Mouse (Mus musculus): ENCODE measurements at regions not wholly inside any gene's neighbourhood (a gene's known extent, or its start where the extent isn't known, plus 50 kb on each side); places are given as distances from the start of the nearest gene placed in this dataset.

DNA sequence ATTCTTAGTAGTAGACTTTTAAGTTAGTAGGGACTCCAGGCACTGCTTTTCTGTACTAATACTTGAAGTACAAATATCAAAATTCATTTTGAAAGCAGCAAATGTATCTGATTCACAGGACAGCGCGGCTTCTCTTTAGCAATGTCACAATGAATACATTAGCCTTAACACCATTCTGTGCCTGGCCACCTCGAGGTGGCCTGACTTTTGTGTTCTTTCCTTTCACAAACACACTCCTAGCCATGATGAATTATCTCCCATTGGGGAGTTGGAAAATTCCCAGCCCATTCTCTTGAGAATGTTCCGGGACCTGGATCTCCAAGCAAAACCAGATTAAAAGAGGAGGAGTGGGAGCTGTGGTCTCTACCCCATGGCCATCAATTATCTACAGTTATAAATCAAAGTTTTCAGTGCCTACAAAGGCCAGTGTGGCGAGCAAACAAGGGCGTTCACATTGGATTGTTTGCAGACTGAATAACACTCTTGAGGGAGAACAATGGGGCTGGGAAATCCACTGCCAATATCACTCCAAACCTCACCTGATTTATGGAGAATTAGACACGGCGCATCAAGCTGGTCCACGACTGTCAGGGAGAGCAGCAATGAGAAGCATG, 82.7 kb upstream of the Rarb start:
- DNase-seq: no peak

DNA sequence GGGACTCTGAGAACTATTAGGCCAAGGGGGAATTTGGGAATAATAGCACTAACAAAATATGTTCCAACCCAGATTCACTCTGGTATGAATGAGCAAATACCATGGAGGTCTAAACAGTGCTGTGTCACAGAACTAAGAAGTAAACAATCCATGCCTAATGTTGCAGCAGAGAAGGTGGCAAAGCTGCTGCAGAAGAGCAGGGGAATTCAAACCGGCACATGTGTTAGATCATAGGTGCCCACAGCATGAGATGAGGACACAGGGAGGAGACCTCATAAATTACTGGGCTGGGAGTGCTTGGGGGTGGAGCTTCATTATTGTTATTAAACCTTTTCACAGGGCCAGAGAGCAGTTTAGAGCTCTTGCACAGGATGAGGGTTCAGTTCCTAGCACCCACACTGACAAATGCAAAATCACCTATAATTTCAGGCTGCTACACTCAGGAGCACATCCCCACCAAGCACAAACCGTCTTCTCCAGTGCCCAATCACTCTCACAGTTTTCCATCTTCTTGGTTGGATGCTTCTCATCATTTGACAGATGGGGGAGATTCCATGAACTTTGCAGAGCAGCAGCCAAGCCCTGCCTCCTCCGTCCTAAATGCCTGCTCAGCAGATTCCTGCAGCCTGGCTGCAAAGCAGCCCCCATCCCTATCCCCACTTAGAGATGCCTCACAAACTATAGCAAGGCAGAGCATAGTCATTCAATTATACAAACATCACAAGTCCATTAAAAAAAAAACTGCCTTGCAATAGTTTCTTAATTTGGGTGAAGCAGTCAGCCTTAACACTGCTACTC, 79.0 kb upstream of the Rarb start:
- no peak for DNase-seq

DNA sequence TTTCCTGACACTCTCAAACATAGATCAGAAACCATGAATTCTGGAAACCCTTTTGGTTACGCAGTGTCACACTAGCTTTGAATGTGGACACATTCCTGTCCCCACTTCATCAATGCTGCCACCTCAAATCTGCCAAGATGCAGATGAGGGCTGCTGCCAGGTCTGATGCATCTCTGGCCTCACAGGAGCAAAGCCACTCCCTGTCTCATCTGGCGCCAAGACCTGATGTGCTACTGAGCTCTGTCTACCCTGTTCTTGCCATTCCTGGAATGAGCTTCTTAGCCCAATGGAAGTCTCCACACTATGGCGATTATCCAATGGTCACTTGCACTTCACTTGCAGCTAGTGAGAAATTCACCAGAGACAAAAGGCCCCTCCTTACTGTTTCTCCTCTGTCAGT, 78.0 kb upstream of the Rarb start:
- DNase-seq: no peak

DNA sequence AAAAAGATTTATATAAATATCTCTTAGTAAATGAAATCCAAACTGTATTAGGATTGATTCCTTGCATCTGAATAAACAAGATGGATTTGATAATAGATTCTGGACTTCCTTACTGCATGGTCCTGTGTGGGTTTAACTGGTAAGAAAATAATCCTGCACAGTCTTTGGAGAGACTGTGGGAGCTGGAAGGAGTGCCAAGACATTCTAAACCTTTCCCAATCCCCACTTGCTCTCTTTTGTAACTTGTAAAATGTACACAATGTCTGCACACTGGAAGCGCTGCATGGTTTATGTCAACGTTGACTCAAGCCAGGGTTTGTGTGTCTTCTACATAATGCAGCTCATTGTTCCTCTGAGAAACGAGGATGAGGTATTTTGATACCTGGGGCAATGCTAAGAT, 62.3 kb upstream of the Rarb start:
- DNase-seq: no peak

DNA sequence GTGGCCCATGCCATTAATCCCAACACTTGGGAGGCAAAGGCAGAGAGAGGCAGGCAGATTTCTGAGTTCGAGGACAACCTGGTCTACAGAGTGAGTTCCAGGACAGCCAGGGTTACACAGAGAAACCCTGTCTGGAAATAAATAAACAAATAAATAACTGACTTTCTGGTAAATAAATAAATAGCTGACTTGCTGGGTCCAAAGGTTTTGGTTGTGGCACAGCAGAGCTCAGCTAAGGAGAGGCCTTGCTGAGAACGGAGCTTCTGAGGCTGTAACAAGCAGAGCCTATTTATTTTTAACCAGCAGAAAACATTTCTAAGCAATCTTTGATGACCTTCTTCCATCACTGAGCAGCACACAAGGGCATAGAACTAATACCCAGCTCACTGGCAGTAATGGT, 50.3 kb upstream of the Rarb start:
- no peak for DNase-seq

Data from adrenal gland, postnatal 36 days (tissue).